Mouse (Mus musculus) hindbrain, embryonic 16.5 days (tissue): Measurements from ENCODE around the gene Dmrt3. TPM values are rescaled to one million over a fixed set of nuclear protein-coding genes. Genes with fewer than 3 reads are reported as not detected.

Source experiments
- ATAC-seq: fragments of 200-750 bp; cut with Nextera tagmentation; 2 replicates; pipeline ENCODE4 v1.8.0; 2017; ENCODE audit warnings: moderate TSS enrichment, moderate library complexity
- H3K27ac ChIP-seq: fragments of 300-500 bp; sonication (generic); 2 replicates; pipeline ENCODE4 v1.5.1; 2014; ENCODE audit warnings: low read depth, mild to moderate bottlenecking, control low read depth, low read length, moderate library complexity
- H3K27me3 ChIP-seq: fragments of 300-500 bp; sonication (generic); replicated peaks from 2 replicates; pipeline ENCODE4 v1.6.1; 2014; ENCODE audit warnings: low read length; ENCODE audit not compliant: control insufficient read depth, insufficient read depth
- H3K36me3 ChIP-seq: fragments of 300-500 bp; sonication (generic); 2 replicates; pipeline ENCODE4 v1.6.1; 2014; ENCODE audit warnings: mild to moderate bottlenecking, low read length, moderate library complexity, mixed read lengths; ENCODE audit not compliant: control insufficient read depth, insufficient read depth
- H3K4me1 ChIP-seq: fragments of 300-500 bp; sonication (generic); 2 replicates; pipeline ENCODE4 v1.6.1; 2014; ENCODE audit warnings: low read depth, low read length; ENCODE audit not compliant: control insufficient read depth, insufficient read depth
- H3K4me2 ChIP-seq: fragments of 300-500 bp; sonication (generic); 2 replicates; pipeline ENCODE4 v1.6.1; 2014; ENCODE audit warnings: mild to moderate bottlenecking, low read length, control low read depth, moderate library complexity
- H3K4me3 ChIP-seq: fragments of 300-500 bp; sonication (generic); 2 replicates; pipeline ENCODE4 v1.5.1; 2014; ENCODE audit warnings: mild to moderate bottlenecking, low read length, control low read depth, moderate library complexity
- H3K9ac ChIP-seq: fragments of 300-500 bp; sonication (generic); 2 replicates; pipeline ENCODE4 v1.6.1; 2014; ENCODE audit warnings: low read depth, mild to moderate bottlenecking, control low read depth, low read length, moderate library complexity
- H3K9me3 ChIP-seq: fragments of 300-500 bp; sonication (generic); 2 replicates; pipeline ENCODE4 v1.6.1; 2014; ENCODE audit warnings: mild to moderate bottlenecking, low read length, moderate library complexity; ENCODE audit not compliant: control insufficient read depth
- WGBS: fragments of 180-500 bp; shearing (Covaris S2); extraction: QIAGEN DNeasy Blood & Tissue Kit; methylation state at CpG from one replicate; pipeline ENCODE4 v1.1.7; 2014; 5-methylcytosine and 5-hydroxymethylcytosine counted together
- polyA plus RNA-seq: library from polyadenylated mRNA; unstranded; fragments of >200 nt; fragmentation: Nextera tagmentation; extraction: Ambion mirVana; gene quantifications from 2 replicates; pipeline ENCODE4 v1.2.1, GENCODE M21; 2015

Dmrt3 gene
- polyA plus RNA-seq, 1 experiment from 2014 or later: 0.16 TPM

- ATAC-seq: no peak
- Histone ChIP-seq H3K9ac (no peak overlapping the region), H3K27me3 (peaks cover 52% of the 10 kb centered on the region), H3K4me1 (peaks cover 3% of the 10 kb centered on the region; the same call in 1 of the 2 replicates), H3K4me2 (no peak overlapping the region), H3K36me3 (no peaks in the 10 kb centered on the region), H3K4me3 (no peak overlapping the region), H3K9me3 (no peaks in the 10 kb centered on the region), H3K27ac (no peak overlapping the region)
- WGBS: 13% methylated on average over 8 of the region's 8 CpGs
Observed at GRCm38 (mm10) chr19:25601966-25602365, 8.1 kb upstream of the Dmrt3 start.

- H3K9me3 ChIP-seq: no peaks in the 10 kb centered on the region
- no peak overlapping the region for H3K27ac ChIP-seq
- H3K9ac ChIP-seq: no peak overlapping the region
- H3K4me3 ChIP-seq: no peak overlapping the region
- peaks cover 58% of the 10 kb centered on the region for H3K27me3 ChIP-seq
- ATAC-seq: no peak
- WGBS: under 1% methylated on average over 21 of the region's 21 CpGs
- H3K4me2 ChIP-seq: no peak overlapping the region
- peaks cover 15% of the 10 kb centered on the region for H3K4me1 ChIP-seq
- H3K36me3 ChIP-seq: no peaks in the 10 kb centered on the region
Observed at GRCm38 (mm10) chr19:25607461-25608205, 2.5 kb upstream of the Dmrt3 start.

DNA sequence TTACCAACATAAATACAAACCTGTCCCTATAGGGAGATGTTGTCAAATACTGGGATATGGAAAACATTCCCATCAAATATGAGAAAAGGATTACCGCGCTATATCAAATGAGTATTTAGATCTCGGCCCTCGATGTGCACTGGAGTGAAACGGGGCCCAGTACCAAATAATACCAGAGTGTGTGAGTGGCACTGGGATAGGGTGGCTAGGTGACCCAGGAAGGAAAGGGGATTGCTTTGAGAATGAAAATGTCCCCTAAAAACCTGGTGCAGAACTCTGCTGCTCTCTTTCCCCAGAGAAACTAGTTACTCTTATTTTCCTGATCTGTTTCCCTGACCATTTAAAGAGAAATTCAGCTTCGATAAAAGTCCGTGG is 1.9 kb upstream of the Dmrt3 start:
- Histone ChIP-seq H3K9me3 (no peaks in the 10 kb centered on the region), H3K27me3 (peaks cover 64% of the 10 kb centered on the region), H3K36me3 (no peaks in the 10 kb centered on the region), H3K4me1 (peaks cover 15% of the 10 kb centered on the region), H3K4me2 (no peak overlapping the region), H3K27ac (no peak overlapping the region), H3K4me3 (no peak overlapping the region), H3K9ac (no peak overlapping the region)
- no peak for ATAC-seq
- WGBS: 2% methylated on average over 7 of the region's 7 CpGs

DNA sequence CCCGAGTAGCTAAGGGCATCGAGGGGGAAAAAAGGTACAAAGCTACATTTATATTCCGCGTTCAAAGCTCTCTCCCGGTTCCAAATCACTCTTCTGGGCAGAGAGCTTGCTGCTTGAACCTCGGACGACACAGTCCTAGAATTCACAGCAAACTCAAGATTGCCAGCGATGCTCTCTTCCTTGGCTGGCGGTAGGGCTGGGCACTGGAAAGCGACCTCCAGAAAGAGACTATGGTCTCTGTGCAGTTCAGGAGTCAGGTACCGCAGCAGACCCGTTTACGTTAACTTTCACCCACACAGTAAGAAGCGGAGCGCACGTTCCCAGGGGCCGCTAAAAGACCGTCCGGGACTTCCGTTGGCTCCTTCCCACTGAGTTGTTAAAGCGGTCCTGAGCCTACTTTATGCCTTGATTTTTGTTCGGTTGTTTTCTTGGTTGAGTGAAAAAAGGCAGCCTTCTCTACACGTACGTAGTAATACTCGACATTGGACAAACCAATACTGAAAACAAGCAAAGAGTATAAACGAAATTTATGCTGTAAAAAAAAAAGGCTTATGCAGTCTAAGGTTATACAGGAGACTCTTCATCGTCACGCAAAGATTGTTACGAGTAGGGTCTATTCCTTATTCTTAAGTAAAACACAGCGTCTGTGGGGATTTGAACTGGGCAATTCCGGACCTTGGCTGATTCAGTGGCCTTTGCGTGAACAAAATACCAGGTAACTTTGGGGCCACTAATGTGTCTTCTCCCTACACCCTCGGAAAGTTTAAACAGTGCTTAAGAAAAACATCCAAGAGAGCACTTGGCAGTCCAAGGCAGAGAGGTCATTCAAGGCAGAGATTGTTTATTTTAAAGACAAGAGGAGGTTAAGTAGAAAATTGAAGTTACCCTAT is 895 bp upstream of the Dmrt3 start:
- H3K36me3 ChIP-seq: no peaks in the 10 kb centered on the region
- no peak overlapping the region for H3K4me3 ChIP-seq
- H3K9ac ChIP-seq: no peak overlapping the region
- H3K27ac ChIP-seq: no peak overlapping the region
- H3K27me3 ChIP-seq: peaks cover 66% of the 10 kb centered on the region
- under 1% methylated on average over 33 of the region's 33 CpGs for WGBS
- peaks cover 15% of the 10 kb centered on the region for H3K4me1 ChIP-seq
- ATAC-seq: no peak
- no peak overlapping the region for H3K4me2 ChIP-seq
- H3K9me3 ChIP-seq: no peaks in the 10 kb centered on the region

DNA sequence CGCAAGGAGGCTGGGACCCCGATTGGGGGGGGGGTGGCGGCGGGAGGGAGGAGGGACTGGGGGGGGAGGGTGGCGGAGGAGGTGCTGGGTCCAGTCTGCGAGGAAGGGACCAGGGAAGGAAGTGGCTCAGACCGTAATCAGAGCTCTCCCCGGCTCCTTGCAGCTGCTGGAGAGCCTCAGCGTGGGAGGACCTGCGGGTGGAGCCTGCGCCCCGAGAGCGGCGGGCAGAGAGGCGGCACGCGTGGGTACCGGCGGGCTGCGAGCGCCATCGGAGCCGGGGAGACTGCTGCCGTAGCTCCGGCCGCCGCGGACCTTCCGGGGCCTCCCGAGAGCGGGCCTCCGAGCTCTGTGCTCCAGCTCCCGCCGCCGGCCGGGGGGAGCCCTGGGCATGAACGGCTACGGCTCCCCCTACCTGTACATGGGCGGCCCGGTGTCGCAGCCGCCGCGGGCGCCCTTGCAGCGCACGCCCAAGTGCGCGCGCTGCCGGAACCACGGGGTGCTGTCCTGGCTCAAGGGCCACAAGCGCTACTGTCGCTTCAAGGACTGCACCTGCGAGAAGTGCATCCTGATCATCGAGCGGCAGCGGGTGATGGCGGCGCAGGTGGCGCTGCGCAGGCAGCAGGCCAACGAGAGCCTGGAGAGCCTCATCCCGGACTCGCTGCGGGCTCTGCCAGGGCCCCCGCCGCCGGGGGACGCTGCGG is 460 bp downstream of the Dmrt3 start:
- WGBS: under 1% methylated on average over 48 of the region's 71 CpGs
- Histone ChIP-seq H3K27me3 (peaks cover 72% of the 10 kb centered on the region), H3K4me2 (peak overlapping the region; percentile 43), H3K4me3 (peak overlapping the region; percentile 26), H3K4me1 (peaks cover 15% of the 10 kb centered on the region), H3K36me3 (no peaks in the 10 kb centered on the region), H3K9me3 (no peaks in the 10 kb centered on the region), H3K9ac (no peak overlapping the region), H3K27ac (no peak overlapping the region)
- ATAC-seq: peak; percentile 60; the same call in 1 of the 2 replicates

DNA sequence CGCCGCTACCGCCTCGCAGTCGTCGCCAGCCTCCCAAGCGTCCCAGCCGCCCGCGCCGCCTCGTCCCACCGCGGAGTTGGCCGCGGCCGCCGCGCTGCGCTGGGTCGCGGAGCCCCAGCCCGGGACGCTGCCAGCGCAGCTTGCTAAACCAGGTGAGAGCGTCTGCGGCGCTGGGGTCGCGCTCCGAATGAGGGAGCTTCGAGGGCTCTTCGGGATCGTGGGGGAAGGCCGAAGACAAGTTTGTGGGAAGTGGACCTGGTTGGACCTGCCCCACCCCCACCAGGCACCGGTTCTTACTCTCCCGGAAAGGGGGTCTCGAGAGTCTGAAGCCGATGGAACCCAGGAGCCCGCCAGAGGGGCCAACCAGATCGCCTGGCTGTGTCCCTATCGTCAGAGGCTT is 1.0 kb downstream of the Dmrt3 start:
- H3K36me3 ChIP-seq: no peaks in the 10 kb centered on the region
- no peaks in the 10 kb centered on the region for H3K9me3 ChIP-seq
- peaks cover 74% of the 10 kb centered on the region for H3K27me3 ChIP-seq
- H3K9ac ChIP-seq: no peak overlapping the region
- peak overlapping the region; percentile 43 for H3K4me2 ChIP-seq
- 1% methylated on average over 26 of the region's 42 CpGs for WGBS
- peak overlapping the region; percentile 26 for H3K4me3 ChIP-seq
- no peak; the same call in 1 of the 2 replicates for ATAC-seq
- H3K27ac ChIP-seq: no peak overlapping the region
- peaks cover 13% of the 10 kb centered on the region for H3K4me1 ChIP-seq

GRCm38 (mm10) chr19:25611876-25612805 is 2.0 kb downstream of the Dmrt3 start:
- Histone ChIP-seq H3K4me2 (no peak overlapping the region), H3K9ac (no peak overlapping the region), H3K4me1 (peaks cover 12% of the 10 kb centered on the region), H3K27me3 (peaks cover 75% of the 10 kb centered on the region), H3K36me3 (no peaks in the 10 kb centered on the region), H3K4me3 (no peak overlapping the region), H3K9me3 (no peaks in the 10 kb centered on the region), H3K27ac (no peak overlapping the region)
- no peak for ATAC-seq
- 4% methylated on average over 16 of the region's 16 CpGs for WGBS

DNA sequence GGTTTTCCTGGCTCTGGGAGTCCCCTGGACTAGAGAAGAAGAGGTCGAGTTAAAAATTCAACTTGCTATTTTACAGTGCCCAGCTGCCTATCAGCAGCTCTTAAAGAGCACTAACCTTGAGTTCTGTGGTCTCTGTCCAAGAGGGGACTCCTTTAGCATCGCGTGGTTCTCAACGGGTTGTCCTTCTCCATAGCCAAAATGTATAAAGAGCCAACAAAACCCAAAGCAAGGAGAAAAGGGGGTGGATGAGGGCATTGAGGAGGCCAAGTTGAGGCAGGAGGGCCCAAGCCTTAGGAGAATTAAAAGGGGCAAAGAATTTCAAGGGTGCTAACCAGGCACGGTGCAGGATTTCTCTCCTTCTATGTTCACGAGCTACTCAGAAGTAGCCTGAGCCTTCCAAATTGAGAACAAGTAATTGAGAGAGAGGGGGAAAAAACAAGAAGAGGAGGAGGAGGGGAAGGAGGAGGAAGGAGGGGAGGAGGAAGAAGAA is 2.8 kb downstream of the Dmrt3 start:
- Histone ChIP-seq H3K9ac (no peak overlapping the region), H3K36me3 (no peaks in the 10 kb centered on the region), H3K27ac (no peak overlapping the region), H3K4me3 (no peak overlapping the region), H3K9me3 (no peaks in the 10 kb centered on the region), H3K4me1 (peaks cover 12% of the 10 kb centered on the region), H3K27me3 (peaks cover 72% of the 10 kb centered on the region), H3K4me2 (no peak overlapping the region)
- no peak for ATAC-seq
- WGBS: 3% methylated on average over 6 of the region's 6 CpGs
